In the genomic region with DNA sequence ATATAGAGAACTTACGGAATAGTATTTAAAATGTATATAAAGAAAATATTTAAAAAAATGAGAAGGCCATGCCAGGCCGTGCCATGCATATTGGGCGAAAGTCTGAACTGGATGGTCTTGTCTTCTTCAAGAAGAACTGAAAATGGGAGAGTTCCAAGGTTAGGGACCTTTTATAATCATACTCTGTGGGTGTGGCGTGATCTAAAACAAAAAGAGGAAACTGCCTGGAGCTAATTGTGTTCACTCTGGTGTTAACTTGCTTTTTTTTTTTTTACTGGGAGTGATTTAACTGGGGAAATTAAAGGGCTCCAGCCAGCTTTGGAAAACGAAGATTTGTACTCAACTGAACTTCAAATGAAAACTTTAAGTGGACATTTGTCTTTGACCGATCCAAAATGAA, we compare ENCODE assay signal across 28 mouse cellular contexts.
"Had no signal": no experiment of that assay in that cellular context is flagged by ENCODE, and none has a peak within 500 bp of the region (broad histone marks: within the 10 kb centered on the region; RNA-seq: fewer than 3 reads in every experiment).

No protein-coding gene starts in this region.

- H3K9ac ChIP-seq: heart, embryonic 13.5 days; heart, embryonic 15.5 days; hindbrain, embryonic 12.5 days; hindbrain, embryonic 14.5 days; intestine, embryonic 15.5 days; limb, embryonic 13.5 days; limb, embryonic 15.5 days; liver, embryonic 12.5 days; liver, embryonic 14.5 days had no signal

- DNase-seq: gastrocnemius, postnatal 14 days; gastrocnemius, postnatal 36 days; heart, adult 2 months; heart, postnatal 14 days; heart, postnatal 4 days; kidney, adult 18-20 months; kidney, adult 8-10 months; kidney, postnatal 10 days; kidney, postnatal 25 days; kidney, postnatal 4 days; layer of hippocampus, adult 9-11 months; layer of hippocampus, postnatal 36 days; left cerebral cortex, postnatal 4 days had no signal

- ATAC-seq: hindbrain, embryonic 16.5 days; inflammation-experienced regulatory T-cells, adult 6 months; intestine, postnatal 0 days; liver, embryonic 12.5 days had no signal

- H3K4me1 ChIP-seq: heart, embryonic 10.5 days; heart, embryonic 13.5 days; heart, embryonic 15.5 days; hindbrain, embryonic 10.5 days; hindbrain, embryonic 12.5 days; intestine, embryonic 15.5 days; limb, embryonic 13.5 days; limb, embryonic 15.5 days; liver, embryonic 12.5 days had no signal

- H3K27ac ChIP-seq: heart, adult 2 months; heart, embryonic 10.5 days; heart, embryonic 13.5 days; heart, embryonic 15.5 days; hindbrain, embryonic 10.5 days; hindbrain, embryonic 12.5 days; hindbrain, embryonic 14.5 days; intestine, embryonic 15.5 days; layer of hippocampus, adult 2 months; limb, embryonic 13.5 days; limb, embryonic 15.5 days; liver, embryonic 12.5 days; liver, embryonic 14.5 days had no signal

- H3K36me3 ChIP-seq: heart, embryonic 10.5 days; heart, embryonic 13.5 days; heart, embryonic 15.5 days; hindbrain, embryonic 10.5 days; hindbrain, embryonic 12.5 days; intestine, embryonic 15.5 days; limb, embryonic 13.5 days; limb, embryonic 15.5 days; liver, embryonic 12.5 days had no signal

- H3K4me3 ChIP-seq: heart, adult 2 months; heart, embryonic 10.5 days; heart, embryonic 13.5 days; heart, embryonic 15.5 days; hindbrain, embryonic 10.5 days; hindbrain, embryonic 12.5 days; intestine, embryonic 15.5 days; layer of hippocampus, adult 2 months; limb, embryonic 13.5 days; limb, embryonic 15.5 days; liver, embryonic 12.5 days had no signal

- H3K9me3 ChIP-seq: heart, embryonic 10.5 days; heart, embryonic 13.5 days; heart, embryonic 15.5 days; hindbrain, embryonic 10.5 days; hindbrain, embryonic 12.5 days; intestine, embryonic 15.5 days; limb, embryonic 13.5 days; limb, embryonic 15.5 days; liver, embryonic 12.5 days had no signal

- H3K27me3 ChIP-seq: heart, embryonic 13.5 days; heart, embryonic 15.5 days; hindbrain, embryonic 12.5 days; intestine, embryonic 15.5 days; limb, embryonic 13.5 days; limb, embryonic 15.5 days; liver, embryonic 12.5 days had no signal
